Comparison of ENCODE assay signal across 16 mouse cellular contexts in genomic region chr19:53228064-53228794, GRCm38 (mm10).
DNase-seq lines count a peak whose midpoint lies in the region; ATAC-seq lines count a peak whose summit lies in the region.
"Had no signal": no experiment of that assay in that cellular context is flagged by ENCODE, and none has a peak within 500 bp of the region (broad histone marks: within the 10 kb centered on the region; RNA-seq: fewer than 3 reads in every experiment).

No protein-coding gene starts in this region.

- peak; percentile 48 to 57 for DNase-seq in cerebellum, adult 18-20 months
- no peak for DNase-seq in cerebellum, postnatal 4 days (ENCODE audit: low spot score in 2 of 2)
- no peak for DNase-seq in kidney, postnatal 4 days
- peak; percentile 43 for DNase-seq in right cerebral cortex, postnatal 25 days
- DNase-seq in right cerebral cortex, postnatal 10 days (ENCODE audit: low spot score in 2 of 2), result no peak
- peak; percentile 22 for DNase-seq in telencephalon, adult 2 months (ENCODE audit: low read depth, low spot score)
- DNase-seq in spleen, adult 18-20 months, result no peak
- DNase-seq: B cell, adult 2 months; gastrocnemius, adult 2 months; kidney, postnatal 14 days; liver, postnatal 0 days; retina, postnatal 1 day; thymus, postnatal 4 days had no signal

- 0 out of 2 replicates have a peak, but pooled peaks have one; percentile 23 for ATAC-seq in kidney, embryonic 16.5 days (ENCODE audit: low FRiP score, low TSS enrichment)
- ATAC-seq: intestine, embryonic 16.5 days; liver, postnatal 0 days had no signal

- peaks cover 28% of the 10 kb centered on the region for H3K36me3 ChIP-seq in kidney, embryonic 16.5 days (ENCODE audit: insufficient read depth, low read length)

- WGBS in kidney, embryonic 16.5 days, result 90% methylated on average over 7 of the region's 7 CpGs

- H3K4me3 ChIP-seq in kidney, embryonic 16.5 days (ENCODE audit: low read length), result no peak overlapping the region
- H3K4me3 ChIP-seq: gastrocnemius, adult 2 months; limb, embryonic 13.5 days had no signal

- peaks cover 5% of the 10 kb centered on the region; the same call in 1 of the 2 replicates for H3K4me1 ChIP-seq in kidney, embryonic 16.5 days (ENCODE audit: insufficient read depth, low read length)

- no peak overlapping the region for H3K9ac ChIP-seq in kidney, embryonic 16.5 days (replicated peaks; ENCODE audit: low read length)
- H3K9ac ChIP-seq: limb, embryonic 13.5 days; liver, postnatal 0 days had no signal

- no peaks in the 10 kb centered on the region for H3K9me3 ChIP-seq in kidney, embryonic 16.5 days (ENCODE audit: low read length)
- H3K9me3 ChIP-seq: limb, embryonic 13.5 days had no signal

- no peak overlapping the region for H3K27ac ChIP-seq in kidney, embryonic 16.5 days (ENCODE audit: low read length)
- H3K27ac ChIP-seq: gastrocnemius, adult 2 months; limb, embryonic 13.5 days had no signal

- H3K4me2 ChIP-seq in kidney, embryonic 16.5 days (replicated peaks; ENCODE audit: low read depth, low read length), result no peak overlapping the region
- H3K4me2 ChIP-seq: limb, embryonic 13.5 days had no signal

- H3K27me3 ChIP-seq in kidney, embryonic 16.5 days (ENCODE audit: insufficient read depth, low read length), result no peaks in the 10 kb centered on the region
- H3K27me3 ChIP-seq: limb, embryonic 13.5 days had no signal

Comparison
In these comparisons a context has a peak if more than half of its experiments do, and no peak if none do; other contexts are left out.
1. DNase-seq: peak in cerebellum, adult 18-20 months (2 of 2), right cerebral cortex, postnatal 25 days (single experiment) and telencephalon, adult 2 months (single experiment); none in cerebellum, postnatal 4 days (0 of 2), kidney, postnatal 4 days (0 of 2), right cerebral cortex, postnatal 10 days (0 of 2) and spleen, adult 18-20 months (0 of 2).